Mouse (Mus musculus) stomach, embryonic 14.5 days (tissue): Measurements from ENCODE around the gene Sacm1l. TPM values are rescaled to one million over a fixed set of nuclear protein-coding genes. Genes with fewer than 3 reads are reported as not detected.

Experiments used
- polyA plus RNA-seq: library from polyadenylated mRNA; unstranded; fragments of >200 nt; fragmentation: Nextera tagmentation; extraction: Ambion mirVana; gene quantifications from 2 replicates; pipeline ENCODE4 v1.2.1, GENCODE M21; 2014

The Sacm1l gene
- polyA plus RNA-seq, 1 experiment from 2014 or later: 51.7 TPM

Other genes starting within 250 kb of the Sacm1l start
- 1,824 and 1,882 TPM in 2 replicates for gene Lars2, start 162.8 kb upstream of the Sacm1l start, polyA plus RNA-seq
- gene Limd1, start 51.1 kb upstream of the Sacm1l start, polyA plus RNA-seq: 56.3 and 61.0 TPM in 2 replicates
- gene Slc6a20b, start 102.8 kb downstream of the Sacm1l start, polyA plus RNA-seq: 0.31 and 0.69 TPM in 2 replicates
- gene Ccr9, start 148.7 kb downstream of the Sacm1l start, polyA plus RNA-seq: 0.26 and 0.32 TPM in 2 replicates
- 0.27 and 0.76 TPM in 2 replicates for gene Slc6a20a, start 149.1 kb downstream of the Sacm1l start, polyA plus RNA-seq
- gene Lztfl1, start 187.9 kb downstream of the Sacm1l start, polyA plus RNA-seq: 66.4 and 68.2 TPM in 2 replicates